Mouse (Mus musculus): ENCODE results near the gene Faiml. TPM values are rescaled to one million over a fixed set of nuclear protein-coding genes. Genes with fewer than 3 reads are reported as not detected.

The Faiml gene
- polyA plus RNA-seq (2012; rRNA removed): not detected in 2 replicates

DNA sequence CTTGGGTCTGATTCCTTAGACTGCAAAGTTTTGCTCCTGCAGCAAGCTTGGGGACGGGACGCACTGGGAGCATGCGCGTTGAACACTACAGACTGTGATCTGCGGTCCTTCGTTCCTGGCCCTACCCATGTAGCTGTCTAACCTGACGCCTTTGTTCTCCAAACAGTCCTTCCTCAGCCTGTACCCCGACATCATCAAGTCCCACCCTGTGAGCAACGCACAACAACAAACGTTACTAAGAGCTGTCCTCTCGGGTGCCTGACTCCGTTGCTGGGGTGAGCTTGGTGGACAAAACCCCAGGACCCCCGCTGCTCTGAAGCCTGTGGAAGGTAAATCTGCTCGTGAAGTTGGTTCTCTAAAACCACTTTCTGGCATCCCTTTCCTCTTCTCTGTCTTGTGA is at the start of gene Faiml:
Gene Faiml (minus strand): TSS at position 101 of the 400 bp plus-strand sequence.

DNA sequence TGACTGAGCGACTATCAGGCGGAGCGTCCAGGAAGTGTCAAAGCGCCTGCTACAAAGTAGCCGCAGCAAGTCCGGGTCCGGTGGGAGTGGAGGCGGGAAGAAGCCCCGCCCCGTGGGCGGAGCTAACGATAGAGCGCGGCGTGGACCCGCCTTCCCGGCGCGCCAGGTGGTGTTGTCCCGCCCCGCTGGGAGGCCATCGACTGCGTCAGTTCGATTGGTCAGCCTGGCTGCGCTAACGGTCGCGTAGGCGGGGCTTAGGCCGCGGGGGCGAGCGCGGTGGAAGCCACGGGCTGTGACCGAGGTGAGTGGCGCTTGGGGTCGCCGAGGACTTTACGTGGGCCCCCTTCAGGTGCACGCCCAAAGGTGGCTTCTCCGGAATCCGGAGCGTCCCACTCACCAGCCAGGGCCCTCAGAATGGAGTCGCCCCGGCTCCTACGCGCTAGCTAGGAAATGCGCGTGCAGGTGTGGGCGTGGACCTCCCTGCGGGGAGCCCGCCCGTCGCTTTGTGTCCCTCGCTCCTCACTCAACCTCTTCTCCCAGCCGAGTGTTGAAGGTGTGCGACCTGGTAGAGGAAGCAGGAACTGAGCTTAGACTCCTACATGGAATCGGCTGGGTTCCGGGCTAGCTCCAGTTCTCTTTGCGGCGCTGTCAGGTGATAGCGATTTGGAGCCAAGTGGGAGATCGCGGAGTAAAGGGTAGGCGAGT is 6.3 kb upstream of the Faiml start, which contains the start of gene Cep70:
Gene Cep70 (plus strand): TSS at position 178 of the 705 bp plus-strand sequence.

Other genes with a start within 250 kb of the Faiml start
- 0.04 TPM in 1 of 2 replicates, not detected in the other for gene Gm1123, start 201.5 kb downstream of the Faiml start, polyA plus RNA-seq (2012; rRNA removed)
- gene Pik3cb, start 96.6 kb downstream of the Faiml start, polyA plus RNA-seq (2012; rRNA removed): 7.3 and 8.4 TPM in 2 replicates
- 36.4 and 40.8 TPM in 2 replicates for gene Cep70, start 6.1 kb upstream of the Faiml start, polyA plus RNA-seq (2012; rRNA removed)
- gene Esyt3, start 121.3 kb upstream of the Faiml start, polyA plus RNA-seq (2012; rRNA removed): 0.48 and 0.70 TPM in 2 replicates
- gene Mras, start 200.1 kb upstream of the Faiml start, polyA plus RNA-seq (2012; rRNA removed): 58.1 and 68.4 TPM in 2 replicates
- gene Nme9, start 214.2 kb upstream of the Faiml start, polyA plus RNA-seq (2012; rRNA removed): 0.39 and 0.68 TPM in 2 replicates